Mouse (Mus musculus) heart, embryonic 12.5 days (tissue): Measurements from ENCODE around the gene Tshz2. TPM values are rescaled to one million over a fixed set of nuclear protein-coding genes. Genes with fewer than 3 reads are reported as not detected.
"Not testable (repeated sequence)": the region's sequence is repeated elsewhere in the genome, so short reads cannot be mapped to it uniquely, and the experiment has no call there.

Experiments
- ATAC-seq: fragments of 200-750 bp; cut with Nextera tagmentation; 2 replicates; pipeline ENCODE4 v1.8.0; 2017; ENCODE audit warnings: moderate TSS enrichment, moderate library complexity; ENCODE audit not compliant: insufficient number of reproducible peaks, low FRiP score
- H3K27ac ChIP-seq: fragments of 300-500 bp; sonication (generic); 2 replicates; pipeline ENCODE4 v1.5.1; 2016; ENCODE audit warnings: mild to moderate bottlenecking, moderate library complexity; ENCODE audit not compliant: poor library complexity, severe bottlenecking
- H3K27me3 ChIP-seq: fragments of 300-500 bp; sonication (generic); replicated peaks from 2 replicates; pipeline ENCODE4 v1.6.1; 2016; ENCODE audit warnings: mild to moderate bottlenecking, moderate library complexity
- H3K36me3 ChIP-seq: fragments of 300-500 bp; sonication (generic); 2 replicates; pipeline ENCODE4 v1.6.1; 2016; ENCODE audit warnings: mild to moderate bottlenecking, moderate library complexity
- H3K4me1 ChIP-seq: fragments of 300-500 bp; sonication (generic); replicated peaks from 2 replicates; pipeline ENCODE4 v1.6.1; 2016; ENCODE audit warnings: mild to moderate bottlenecking
- H3K4me2 ChIP-seq: fragments of 300-500 bp; sonication (generic); 2 replicates; pipeline ENCODE4 v1.6.1; 2016; ENCODE audit warnings: mild to moderate bottlenecking, moderate library complexity
- H3K4me3 ChIP-seq: fragments of 300-500 bp; sonication (generic); 2 replicates; pipeline ENCODE4 v1.5.1; 2016; ENCODE audit warnings: mild to moderate bottlenecking
- H3K9ac ChIP-seq: fragments of 300-500 bp; sonication (generic); 2 replicates; pipeline ENCODE4 v1.6.1; 2016; ENCODE audit warnings: mild to moderate bottlenecking, moderate library complexity
- H3K9me3 ChIP-seq: fragments of 300-500 bp; sonication (generic); replicated peaks from 2 replicates; pipeline ENCODE4 v1.6.1; 2016; ENCODE audit warnings: mild to moderate bottlenecking, moderate library complexity
- WGBS: fragments of 180-500 bp; shearing (Covaris S2); methylation state at CpG from one replicate; pipeline ENCODE4 v1.1.7; 2016; 5-methylcytosine and 5-hydroxymethylcytosine counted together
- polyA plus RNA-seq: library from polyadenylated mRNA; unstranded; fragments of >200 nt; fragmentation: Nextera tagmentation; extraction: Ambion mirVana; gene quantifications from 2 replicates; pipeline ENCODE4 v1.2.1, GENCODE M21; 2016

The Tshz2 gene
- 5.6 and 5.8 TPM in 2 replicates for polyA plus RNA-seq

DNA sequence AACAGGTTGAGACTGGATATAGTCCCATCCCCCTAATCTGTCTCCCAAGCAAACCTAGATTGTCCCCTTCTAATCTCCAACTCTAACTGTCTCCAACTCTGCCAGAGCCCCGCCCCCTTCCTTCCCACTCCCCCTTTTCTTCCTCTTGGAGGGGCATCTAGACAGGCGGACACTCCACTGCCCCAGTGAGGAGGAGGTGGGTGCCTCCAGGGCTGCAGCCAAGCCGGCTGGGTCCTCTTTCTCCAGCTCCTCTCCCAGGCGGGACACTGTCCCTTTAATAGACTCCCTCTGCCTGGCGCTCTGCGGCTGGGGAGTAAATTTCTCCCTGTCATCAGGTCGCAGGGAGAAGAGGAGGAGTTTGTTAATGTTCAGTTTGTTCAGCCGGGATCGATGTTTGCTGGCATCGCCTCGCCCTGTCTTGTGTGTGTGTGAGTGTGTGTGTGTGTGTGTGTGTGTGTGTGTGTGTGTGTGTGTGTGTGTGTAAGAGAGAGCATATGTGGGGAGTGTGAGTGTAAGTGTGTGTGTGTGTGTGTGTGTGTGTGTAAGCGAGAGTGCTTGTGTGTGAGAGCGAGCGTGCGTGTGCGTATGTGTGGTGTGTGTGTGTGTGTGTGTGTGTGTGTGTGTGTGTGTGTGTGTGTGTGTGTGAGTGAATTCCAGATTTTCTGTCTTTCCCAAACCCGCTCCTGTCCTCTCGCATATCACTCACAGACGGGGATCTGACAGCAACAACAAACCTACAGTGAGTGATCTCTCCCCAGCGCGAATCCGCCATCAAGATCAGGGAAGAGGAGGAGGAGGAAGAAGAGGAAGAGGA is at the start of gene Tshz2:
Gene Tshz2, plus strand, starts transcription at position 676 of the 814 bp plus-strand sequence.
- Histone ChIP-seq H3K27ac (peak within 1 kb of the TSS; percentile 64), H3K9me3 (no peaks in the 10 kb centered on the region), H3K27me3 (no peaks in the 10 kb centered on the region), H3K4me3 (peak within 1 kb of the TSS; percentile 66), H3K9ac (peak within 1 kb of the TSS; percentile 75), H3K36me3 (no peaks in the 10 kb centered on the region), H3K4me1 (peaks cover 17% of the 10 kb centered on the region), H3K4me2 (peak within 1 kb of the TSS; percentile 85)
- WGBS, result under 1% methylated on average over 22 of the region's 22 CpGs
- peak; percentile 82 for ATAC-seq

GRCm38 (mm10) chr2:169583476-169583875 is 49.3 kb upstream of the Tshz2 start:
- Histone ChIP-seq H3K9me3 (no peaks in the 10 kb centered on the region), H3K9ac (no peak overlapping the region), H3K4me1 (no peaks in the 10 kb centered on the region), H3K27ac (no peak overlapping the region), H3K27me3 (no peaks in the 10 kb centered on the region; the same call in 1 of the 2 replicates), H3K4me2 (no peak overlapping the region), H3K4me3 (no peak overlapping the region), H3K36me3 (no peaks in the 10 kb centered on the region)
- 80% methylated on average over 3 of the region's 3 CpGs for WGBS
- ATAC-seq, result no peak

DNA sequence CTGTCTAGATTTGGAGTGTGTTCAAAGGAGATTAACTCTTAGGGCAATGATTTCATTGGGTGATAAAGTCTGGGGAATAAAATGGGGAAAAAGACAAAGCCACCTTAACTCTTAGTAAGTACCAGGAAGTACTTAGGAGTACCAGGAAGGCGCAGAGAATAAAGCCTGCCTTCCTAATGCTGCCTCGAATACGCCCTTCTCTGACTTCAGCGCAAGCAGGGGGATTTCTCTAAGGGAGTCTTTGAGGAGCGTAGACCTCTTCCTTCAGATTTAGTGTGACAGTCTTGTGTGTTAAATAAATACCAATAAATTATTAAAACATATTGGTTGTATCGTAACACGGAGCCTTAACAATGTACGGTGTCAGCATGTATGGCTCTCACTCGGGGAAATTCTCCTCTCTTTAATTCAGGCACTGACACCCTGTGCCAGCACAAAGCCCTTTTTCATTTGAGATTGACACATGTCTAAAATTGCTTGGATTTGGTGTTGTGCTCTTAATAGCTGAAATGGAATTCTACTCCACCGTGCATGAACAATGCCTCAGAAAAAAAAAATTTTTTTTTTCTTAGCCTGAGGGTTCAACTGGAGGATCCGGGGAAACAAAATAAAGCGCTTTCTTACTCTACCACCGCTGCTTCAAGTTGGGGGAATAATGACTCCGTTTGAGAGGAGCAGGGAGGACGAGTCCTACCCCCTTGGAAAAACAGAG is 47.9 kb upstream of the Tshz2 start:
- no peaks in the 10 kb centered on the region for H3K36me3 ChIP-seq
- no peak overlapping the region for H3K4me2 ChIP-seq
- WGBS, result 82% methylated on average over 15 of the region's 15 CpGs
- no peaks in the 10 kb centered on the region for H3K9me3 ChIP-seq
- no peak overlapping the region for H3K4me3 ChIP-seq
- ATAC-seq, result no peak
- H3K9ac ChIP-seq, result no peak overlapping the region
- no peak overlapping the region for H3K27ac ChIP-seq
- no peaks in the 10 kb centered on the region for H3K4me1 ChIP-seq
- H3K27me3 ChIP-seq, result no peaks in the 10 kb centered on the region; the same call in 1 of the 2 replicates

DNA sequence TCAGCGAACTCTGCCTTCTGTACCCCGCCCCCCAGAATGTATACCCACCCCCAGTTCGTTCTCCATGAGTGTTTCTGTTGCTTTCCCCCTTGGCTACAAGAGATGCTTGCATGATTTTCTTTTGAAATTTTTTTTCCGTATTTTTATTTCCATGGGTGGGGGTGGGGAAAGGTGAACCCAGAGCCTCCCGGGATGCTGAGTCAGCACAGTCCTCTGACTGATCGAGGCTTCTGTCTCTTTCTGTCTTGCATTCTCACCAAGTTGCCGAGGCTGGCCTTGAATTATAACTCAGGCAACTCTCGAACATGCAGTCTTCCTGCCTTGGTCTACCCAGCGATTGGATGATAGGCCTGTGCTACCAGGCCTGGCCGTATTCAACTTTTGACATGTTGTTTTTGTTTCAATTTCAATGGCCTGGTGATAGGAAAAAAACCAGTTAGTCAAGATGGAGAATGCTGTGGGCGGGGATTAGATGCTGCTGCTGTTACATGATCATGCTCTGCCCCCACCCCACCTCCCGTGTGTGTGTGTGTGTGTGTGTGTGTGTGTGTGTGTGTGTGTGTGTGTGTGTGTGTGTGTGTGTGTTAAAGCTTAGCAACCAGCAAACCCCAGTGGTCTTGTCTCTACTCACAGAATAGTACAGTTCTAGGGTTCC is 47.1 kb upstream of the Tshz2 start:
- H3K27me3 ChIP-seq, result no peaks in the 10 kb centered on the region
- ATAC-seq, result no peak
- no peak overlapping the region for H3K4me3 ChIP-seq

DNA sequence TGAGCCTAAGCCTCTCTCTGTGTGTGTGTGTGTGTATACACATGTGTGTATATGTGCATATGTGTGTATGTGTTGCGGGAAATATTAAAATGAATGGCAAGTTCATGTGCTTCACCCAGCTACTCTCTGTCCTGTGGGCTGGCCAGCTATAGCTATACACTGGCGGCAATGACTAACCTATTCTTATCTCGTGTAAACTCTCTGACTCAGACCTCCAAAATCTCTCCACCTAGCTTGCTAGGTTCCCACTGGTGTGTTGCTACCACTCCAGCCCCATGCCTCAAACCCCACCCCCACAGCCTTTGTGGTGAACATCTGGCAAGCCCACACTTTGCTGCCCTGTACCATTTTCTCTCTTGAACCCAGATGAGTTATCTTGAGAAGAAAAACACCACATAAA is 46.1 kb upstream of the Tshz2 start:
- no peak for ATAC-seq
- H3K4me3 ChIP-seq, result no peak overlapping the region

More for the DNA sequence above, 47.1 kb upstream of the Tshz2 start:
- H3K27ac ChIP-seq, result no peak overlapping the region
- H3K9ac ChIP-seq, result no peak overlapping the region
- no peaks in the 10 kb centered on the region for H3K4me1 ChIP-seq
- no peaks in the 10 kb centered on the region for H3K36me3 ChIP-seq
- no peak overlapping the region for H3K4me2 ChIP-seq
- 70% methylated on average over 11 of the region's 12 CpGs for WGBS
- no peaks in the 10 kb centered on the region for H3K9me3 ChIP-seq

GRCm38 (mm10) chr2:169587645-169588044 is 45.2 kb upstream of the Tshz2 start, which contains the start of gene Gm11011:
Gene Gm11011, minus strand, starts transcription at chr2:169587745.
- H3K4me1 ChIP-seq, H3K9me3 ChIP-seq, H3K9ac ChIP-seq, H3K4me2 ChIP-seq, H3K4me3 ChIP-seq, H3K27me3 ChIP-seq, H3K27ac ChIP-seq, ATAC-seq, H3K36me3 ChIP-seq: not testable (repeated sequence)

More for the DNA sequence above, 46.1 kb upstream of the Tshz2 start:
- Histone ChIP-seq H3K4me1 (no peaks in the 10 kb centered on the region), H3K27me3 (no peaks in the 10 kb centered on the region), H3K27ac (no peak overlapping the region), H3K4me2 (no peak overlapping the region), H3K36me3 (no peaks in the 10 kb centered on the region), H3K9me3 (no peaks in the 10 kb centered on the region), H3K9ac (no peak overlapping the region)
- 58% methylated on average over 3 of the region's 3 CpGs for WGBS

GRCm38 (mm10) chr2:169589697-169590096 is 43.1 kb upstream of the Tshz2 start:
- no peak for ATAC-seq

GRCm38 (mm10) chr2:169590412-169590811 is 42.4 kb upstream of the Tshz2 start:
- H3K27ac ChIP-seq, result no peak overlapping the region
- 62% methylated on average over 8 of the region's 8 CpGs for WGBS
- H3K9ac ChIP-seq, result no peak overlapping the region
- no peaks in the 10 kb centered on the region for H3K27me3 ChIP-seq
- no peaks in the 10 kb centered on the region for H3K9me3 ChIP-seq
- no peak for ATAC-seq
- no peak overlapping the region for H3K4me2 ChIP-seq
- H3K4me3 ChIP-seq, result no peak overlapping the region
- H3K36me3 ChIP-seq, result no peaks in the 10 kb centered on the region
- no peaks in the 10 kb centered on the region for H3K4me1 ChIP-seq

More at GRCm38 (mm10) chr2:169589697-169590096, 43.1 kb upstream of the Tshz2 start:
- no peaks in the 10 kb centered on the region for H3K9me3 ChIP-seq
- H3K4me2 ChIP-seq, result no peak overlapping the region
- H3K27ac ChIP-seq, result no peak overlapping the region
- no peaks in the 10 kb centered on the region for H3K27me3 ChIP-seq
- no peaks in the 10 kb centered on the region for H3K36me3 ChIP-seq
- no peaks in the 10 kb centered on the region for H3K4me1 ChIP-seq
- H3K4me3 ChIP-seq, result no peak overlapping the region
- H3K9ac ChIP-seq, result no peak overlapping the region
- 84% methylated on average over 10 of the region's 10 CpGs for WGBS

DNA sequence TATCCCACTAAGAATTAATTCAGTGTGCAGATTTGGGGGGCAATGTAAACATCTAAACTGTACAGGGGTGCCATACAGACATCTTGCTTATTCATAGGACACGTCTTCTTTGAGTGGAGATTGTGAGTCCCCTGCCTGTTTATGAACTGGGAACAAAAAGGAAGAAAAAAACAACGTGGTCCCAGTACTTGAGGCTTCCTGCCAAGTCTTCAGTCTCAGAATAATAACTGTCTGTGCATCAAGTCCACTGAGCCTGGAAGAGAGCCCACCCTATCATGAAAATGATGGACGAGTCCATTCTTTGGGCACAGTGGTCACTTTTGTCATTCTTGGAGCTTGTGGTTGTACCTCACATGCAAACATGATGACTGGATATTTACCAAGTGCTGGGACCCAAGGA is 39.1 kb upstream of the Tshz2 start:
- no peak overlapping the region for H3K27ac ChIP-seq
- WGBS, result 55% methylated on average over 3 of the region's 3 CpGs
- ATAC-seq, result no peak

DNA sequence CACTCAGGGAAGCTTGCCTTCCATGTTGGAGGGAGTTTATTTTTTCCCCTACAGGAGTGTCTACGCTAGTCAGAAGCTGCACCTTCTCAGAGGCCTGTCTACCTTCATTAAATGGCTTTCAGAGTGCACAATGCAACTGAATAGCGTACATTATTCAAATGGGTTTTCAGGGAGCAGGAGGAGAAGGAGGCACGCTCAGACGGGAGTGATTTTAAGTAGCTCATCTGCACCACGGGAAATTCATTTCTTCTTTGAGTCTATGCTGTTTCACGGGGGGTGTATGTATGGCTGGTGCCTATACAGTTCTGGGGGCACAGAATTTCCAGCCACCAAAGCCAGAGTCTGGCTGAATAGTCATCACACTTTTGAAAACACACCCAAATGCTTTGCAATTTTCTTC is 35.5 kb upstream of the Tshz2 start:
- no peaks in the 10 kb centered on the region for H3K36me3 ChIP-seq
- no peak for ATAC-seq
- H3K4me2 ChIP-seq, result no peak overlapping the region
- H3K9ac ChIP-seq, result no peak overlapping the region
- no peak overlapping the region for H3K4me3 ChIP-seq
- 84% methylated on average over 6 of the region's 6 CpGs for WGBS
- H3K4me1 ChIP-seq, result no peaks in the 10 kb centered on the region
- H3K27ac ChIP-seq, result no peak overlapping the region
- H3K27me3 ChIP-seq, result no peaks in the 10 kb centered on the region
- no peaks in the 10 kb centered on the region for H3K9me3 ChIP-seq

More for the DNA sequence above, 39.1 kb upstream of the Tshz2 start:
- no peaks in the 10 kb centered on the region for H3K36me3 ChIP-seq
- H3K9me3 ChIP-seq, result no peaks in the 10 kb centered on the region
- no peak overlapping the region for H3K4me2 ChIP-seq
- no peak overlapping the region for H3K9ac ChIP-seq
- H3K4me3 ChIP-seq, result no peak overlapping the region
- no peaks in the 10 kb centered on the region for H3K4me1 ChIP-seq
- no peaks in the 10 kb centered on the region for H3K27me3 ChIP-seq

DNA sequence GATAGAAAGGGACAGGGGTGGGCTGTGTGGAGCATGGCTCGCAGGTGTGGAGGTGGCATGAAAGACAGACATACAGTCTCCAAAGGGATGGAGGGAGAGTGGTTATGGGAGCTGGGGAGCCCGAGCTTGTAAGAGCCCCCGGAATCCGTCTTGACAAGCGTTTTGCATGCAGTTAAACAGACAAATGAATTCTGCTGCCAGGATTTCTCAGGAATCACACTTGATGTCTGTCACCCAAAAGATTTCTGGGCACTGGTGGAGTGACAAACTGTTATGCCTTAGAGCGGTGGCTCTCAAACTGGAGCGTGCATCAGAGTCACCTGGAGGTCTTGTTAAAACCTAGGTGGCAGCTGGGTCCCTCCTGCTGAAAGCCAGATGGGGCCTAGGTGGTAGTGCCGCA is 34.8 kb upstream of the Tshz2 start:
- H3K4me1 ChIP-seq, result no peaks in the 10 kb centered on the region
- no peak overlapping the region for H3K4me2 ChIP-seq
- WGBS, result 85% methylated on average over 8 of the region's 8 CpGs
- H3K27ac ChIP-seq, result no peak overlapping the region
- H3K9me3 ChIP-seq, result no peaks in the 10 kb centered on the region
- no peaks in the 10 kb centered on the region; the same call in 1 of the 2 replicates for H3K27me3 ChIP-seq
- no peak overlapping the region for H3K4me3 ChIP-seq
- H3K9ac ChIP-seq, result no peak overlapping the region
- no peaks in the 10 kb centered on the region for H3K36me3 ChIP-seq
- no peak for ATAC-seq
